Mouse (Mus musculus) erythroblast, adult 5-6 weeks (primary cell): ENCODE measurements around the gene Tmsb15b1. TPM values are rescaled to one million over a fixed set of nuclear protein-coding genes. Genes with fewer than 3 reads are reported as not detected.

ENCODE experiments used
- total RNA-seq, 2 experiments: library from RNA; stranded (forward) in 1 of 2; stranded (reverse) in 1 of 2; fragments of 150-400 nt in 1 of 2; fragments of 200-764, 138-1000 nt in 1 of 2; gene quantifications; 2 replicates each; pipeline versions ENCODE4 v1.2.3 to v1.2.4; 2015 to 2017; ENCODE audit warnings: low replicate concordance in 2 of 2

Tmsb15b1 gene
- total RNA-seq, 2 experiments from 2014 or later = not detected

Other genes starting within 250 kb of the Tmsb15b1 start
- gene Morf4l2, start 233.2 kb downstream of the Tmsb15b1 start, total RNA-seq (2015; ENCODE audit: low replicate concordance) = 42.1 and 57.5 TPM in 2 replicates
- 120 and 125 TPM in 2 replicates for gene Morf4l2, start 233.2 kb downstream of the Tmsb15b1 start, total RNA-seq (2017; ENCODE audit: low replicate concordance)
- gene Glra4, start 196.7 kb downstream of the Tmsb15b1 start, total RNA-seq (2015; ENCODE audit: low replicate concordance) = not detected in 2 replicates
- gene Glra4, start 196.7 kb downstream of the Tmsb15b1 start, total RNA-seq (2017; ENCODE audit: low replicate concordance) = not detected in 2 replicates
- gene Plp1, start 154.2 kb downstream of the Tmsb15b1 start, total RNA-seq (2015; ENCODE audit: low replicate concordance) = 0.42 TPM in 1 of 2 replicates, not detected in the other
- 0.28 TPM in 1 of 2 replicates, not detected in the other for gene Plp1, start 154.2 kb downstream of the Tmsb15b1 start, total RNA-seq (2017; ENCODE audit: low replicate concordance)
- gene Rab9b, start 108.1 kb downstream of the Tmsb15b1 start, total RNA-seq (2015; ENCODE audit: low replicate concordance) = not detected in 2 replicates
- not detected in 2 replicates for gene Rab9b, start 108.1 kb downstream of the Tmsb15b1 start, total RNA-seq (2017; ENCODE audit: low replicate concordance)
- not detected in 2 replicates for gene H2bfm, start 49.5 kb downstream of the Tmsb15b1 start, total RNA-seq (2015; ENCODE audit: low replicate concordance)
- not detected in 2 replicates for gene H2bfm, start 49.5 kb downstream of the Tmsb15b1 start, total RNA-seq (2017; ENCODE audit: low replicate concordance)
- not detected in 2 replicates for gene Tmsb15b2, start 1.4 kb downstream of the Tmsb15b1 start, total RNA-seq (2015; ENCODE audit: low replicate concordance)
- not detected in 2 replicates for gene Tmsb15b2, start 1.4 kb downstream of the Tmsb15b1 start, total RNA-seq (2017; ENCODE audit: low replicate concordance)
- not detected in 2 replicates for gene Tmsb15l, start within 50 bp of the Tmsb15b1 start, total RNA-seq (2015; ENCODE audit: low replicate concordance)
- 3.8 TPM in 1 of 2 replicates, not detected in the other for gene Tmsb15l, start within 50 bp of the Tmsb15b1 start, total RNA-seq (2017; ENCODE audit: low replicate concordance)
- 0.77 TPM in 1 of 2 replicates, not detected in the other for gene Zcchc18, start 16.3 kb upstream of the Tmsb15b1 start, total RNA-seq (2015; ENCODE audit: low replicate concordance)
- 0.28 TPM in 1 of 2 replicates, not detected in the other for gene Zcchc18, start 16.3 kb upstream of the Tmsb15b1 start, total RNA-seq (2017; ENCODE audit: low replicate concordance)
- 3.8 and 4.6 TPM in 2 replicates for gene Slc25a53, start 61.4 kb upstream of the Tmsb15b1 start, total RNA-seq (2015; ENCODE audit: low replicate concordance)
- gene Slc25a53, start 61.4 kb upstream of the Tmsb15b1 start, total RNA-seq (2017; ENCODE audit: low replicate concordance) = 1.8 and 7.8 TPM in 2 replicates
- 0.58 and 1.0 TPM in 2 replicates for gene Fam199x, start 72.7 kb upstream of the Tmsb15b1 start, total RNA-seq (2015; ENCODE audit: low replicate concordance)
- 2.0 and 2.2 TPM in 2 replicates for gene Fam199x, start 72.7 kb upstream of the Tmsb15b1 start, total RNA-seq (2017; ENCODE audit: low replicate concordance)
- not detected in 2 replicates for gene Esx1, start 145.2 kb upstream of the Tmsb15b1 start, total RNA-seq (2015; ENCODE audit: low replicate concordance)
- not detected in 2 replicates for gene Esx1, start 145.2 kb upstream of the Tmsb15b1 start, total RNA-seq (2017; ENCODE audit: low replicate concordance)